Mouse (Mus musculus) thymus, adult 2 months (tissue): ENCODE results near the gene Ear1.
"Not testable (repeated sequence)": the region's sequence is repeated elsewhere in the genome, so short reads cannot be mapped to it uniquely, and the experiment has no call there.

Source experiments
- CTCF ChIP-seq: fragments of 200-500 bp; IDR thresholded peaks from 2 replicates; pipeline ENCODE4 v1.5.1; 2012; ENCODE audit warnings: mild to moderate bottlenecking, control low read depth, low read length, moderate library complexity, borderline replicate concordance; ENCODE audit not compliant: control insufficient read depth, poor library complexity, insufficient read depth; ENCODE audit errors: extremely low read depth
- POLR2A ChIP-seq: fragments of 200-500 bp; IDR thresholded peaks from 2 replicates; pipeline ENCODE4 v1.6.1; 2012; ENCODE audit warnings: mild to moderate bottlenecking, low read length, control low read depth, moderate library complexity; ENCODE audit not compliant: control insufficient read depth, poor library complexity, insufficient read depth; ENCODE audit errors: extremely low read depth

GRCm38 (mm10) chr14:43784645-43785044, 90.7 kb downstream of the Ear1 start, which contains the start of gene Gm8180:
- not testable (repeated sequence) for TF ChIP-seq CTCF, POLR2A
